Mouse (Mus musculus) testis, adult 2 months (tissue): ENCODE data around the gene Cnp.

Experiments used
- CTCF ChIP-seq: fragments of 200-500 bp; IDR thresholded peaks from 2 replicates; pipeline ENCODE4 v1.5.1; 2012; ENCODE audit warnings: low read depth, mild to moderate bottlenecking, inconsistent platforms, low read length, moderate library complexity; ENCODE audit not compliant: control insufficient read depth, insufficient read depth, insufficient replicate concordance
- POLR2A ChIP-seq: fragments of 200-500 bp; IDR thresholded peaks from 2 replicates; pipeline ENCODE4 v1.6.1; 2012; ENCODE audit warnings: low read depth, mild to moderate bottlenecking, inconsistent platforms, low read length, moderate library complexity; ENCODE audit not compliant: control insufficient read depth

GRCm38 (mm10) chr11:100619485-100619975 lies 44.8 kb downstream of the Cnp start:
- TF ChIP-seq CTCF = peak; percentile 7; the same call in 1 of the 2 replicates
- peak; percentile 85 for TF ChIP-seq POLR2A
